Mouse (Mus musculus) leukemia stem cell, adult 10-12 weeks (primary cell): ENCODE data around the gene Depdc7. TPM values are rescaled to one million over a fixed set of nuclear protein-coding genes. Genes with fewer than 3 reads are reported as not detected.

Experiments
- polyA plus RNA-seq: library from polyadenylated mRNA; stranded (reverse); fragments of >175 nt; gene quantifications from 2 replicates; pipeline ENCODE4 v1.2.3, GENCODE M21; 2012; ENCODE audit warnings: low replicate concordance

The Depdc7 gene
- polyA plus RNA-seq, result 1.1 and 1.9 TPM in 2 replicates

DNA sequence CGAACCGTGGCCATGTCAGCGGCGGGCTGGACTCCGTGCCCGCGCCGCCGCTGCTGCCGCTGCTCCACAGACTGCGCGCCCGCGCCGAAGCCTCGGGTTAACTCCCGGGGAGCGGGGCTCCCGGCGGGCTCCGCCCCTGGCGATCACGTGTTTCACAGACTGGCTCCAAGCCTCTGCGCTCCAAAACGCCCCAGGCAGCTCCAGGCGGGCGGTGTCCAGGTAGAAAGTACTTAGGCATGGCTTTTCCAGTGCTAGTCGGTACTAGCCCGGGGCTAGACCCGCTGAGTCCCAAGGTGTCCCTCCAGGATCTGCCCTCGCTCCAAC is at the start of gene Depdc7:
Gene Depdc7, minus strand, starts transcription at position 138 of the 324 bp plus-strand sequence.

DNA sequence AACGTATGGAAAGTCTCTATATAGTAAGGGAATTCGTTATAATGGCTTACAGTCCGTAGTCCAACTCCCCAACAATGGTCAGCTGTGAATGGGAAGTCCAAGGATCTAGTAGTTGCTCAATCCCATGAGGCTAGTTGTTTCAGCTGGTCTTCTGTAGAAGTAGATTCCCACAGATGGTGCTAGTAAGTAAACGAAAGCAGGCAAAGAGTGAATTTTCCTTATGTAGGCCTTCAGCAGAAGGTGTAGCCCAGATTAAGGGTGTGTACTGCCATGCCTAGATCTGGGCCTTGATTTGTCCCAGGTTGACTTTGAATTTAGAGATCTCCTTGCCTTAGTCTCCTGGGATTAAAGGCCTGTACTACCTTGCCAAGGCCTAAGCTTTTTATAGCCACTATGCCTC is 26.4 kb downstream of the Depdc7 start, which contains the start of gene Pin1rt1:
Gene Pin1rt1, minus strand, starts transcription at position 101 of the 400 bp plus-strand sequence.

GRCm38 (mm10) chr2:104711585-104712485 is 30.8 kb downstream of the Depdc7 start, which contains the start of gene Tcp11l1:
Gene Tcp11l1, minus strand, starts transcription at chr2:104712169.

Other genes starting within 250 kb of the Depdc7 start
- 8.4 and 12.0 TPM in 2 replicates for gene Hipk3, start 248.4 kb downstream of the Depdc7 start, polyA plus RNA-seq
- 0.88 and 2.2 TPM in 2 replicates for gene Cstf3, start 152.4 kb downstream of the Depdc7 start, polyA plus RNA-seq
- gene Tcp11l1, start 30.7 kb downstream of the Depdc7 start, polyA plus RNA-seq, result 2.6 and 11.2 TPM in 2 replicates
- not detected in 2 replicates for gene Pin1rt1, start 26.5 kb downstream of the Depdc7 start, polyA plus RNA-seq
- 1.1 and 1.6 TPM in 2 replicates for gene Qser1, start 73.9 kb upstream of the Depdc7 start, polyA plus RNA-seq
- 0.12 TPM in 1 of 2 replicates, not detected in the other for gene Prrg4, start 107.0 kb upstream of the Depdc7 start, polyA plus RNA-seq
- gene Ccdc73, start 124.9 kb upstream of the Depdc7 start, polyA plus RNA-seq, result not detected in 2 replicates